Mouse (Mus musculus): ENCODE measurements at regions not wholly inside any gene's neighbourhood (a gene's known extent, or its start where the extent isn't known, plus 50 kb on each side); places are given as distances from the start of the nearest gene placed in this dataset.

GRCm38 (mm10) chr17:81221436-81221835 lies 156.6 kb upstream of the Thumpd2 start:
- no peak for TF ChIP-seq CTCF (conservative IDR thresholded peaks at IDR 0.05)
- DNase-seq (ENCODE audit: low spot score in 2 of 2): no peak
- Histone ChIP-seq H3K4me3 (no peak overlapping the region), H3K27ac (no peak overlapping the region)

- no peak for TF ChIP-seq CTCF (conservative IDR thresholded peaks at IDR 0.05)
- peak; percentile 13 to 62 for DNase-seq (ENCODE audit: low spot score in 2 of 2)
- no peak overlapping the region for H3K4me3 ChIP-seq
- H3K27ac ChIP-seq: no peak overlapping the region; the same call in 1 of the 2 replicates
Measured at GRCm38 (mm10) chr17:81214844-81215243, 150.0 kb upstream of the Thumpd2 start.

DNA sequence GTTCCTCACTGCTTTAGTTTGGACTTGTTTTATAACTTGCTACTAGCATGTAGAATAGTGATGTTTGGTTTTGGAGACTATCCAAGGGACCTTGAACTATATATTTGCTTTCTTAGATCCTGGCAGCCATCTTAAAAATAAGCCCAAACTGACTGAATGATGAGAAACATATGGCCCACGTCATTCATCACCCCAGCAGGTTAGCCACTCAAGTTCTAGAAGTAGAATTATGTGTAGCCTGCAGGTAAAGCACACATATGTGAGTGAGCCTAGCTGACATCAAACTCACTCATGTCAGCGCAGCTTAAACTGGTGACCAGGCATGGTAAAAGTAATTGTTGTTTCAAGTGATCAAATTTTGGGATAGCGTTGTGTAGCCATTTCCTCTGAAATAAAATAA lies 147.2 kb upstream of the Thumpd2 start:
- Histone ChIP-seq H3K4me3 (no peak overlapping the region), H3K27ac (no peak overlapping the region)
- no peak for DNase-seq (ENCODE audit: low spot score in 2 of 2)
- TF ChIP-seq CTCF (conservative IDR thresholded peaks at IDR 0.05): no peak

DNA sequence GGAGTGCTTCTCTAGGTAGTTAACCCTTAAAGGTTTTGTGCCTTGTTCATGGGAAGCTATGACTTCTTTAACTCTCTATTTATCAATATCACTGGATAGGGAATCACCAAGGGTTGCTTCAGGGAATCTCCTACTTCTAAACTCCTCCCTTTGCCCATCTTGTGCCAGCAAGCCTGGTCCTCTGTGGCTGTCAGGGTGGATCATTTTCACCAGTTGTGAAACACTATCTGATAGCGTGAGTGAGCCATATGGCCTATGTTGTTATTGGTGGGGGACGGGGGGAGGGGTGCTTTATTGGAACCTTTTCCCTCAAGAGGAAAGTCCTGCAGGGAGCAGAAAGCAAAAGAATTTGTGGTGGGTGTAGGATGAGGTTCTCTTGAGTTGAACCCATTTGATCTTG lies 145.5 kb upstream of the Thumpd2 start:
- no peak for TF ChIP-seq CTCF (conservative IDR thresholded peaks at IDR 0.05)
- no peak overlapping the region for H3K4me3 ChIP-seq
- no peak for DNase-seq (ENCODE audit: low spot score in 2 of 2)
- no peak overlapping the region for H3K27ac ChIP-seq

DNA sequence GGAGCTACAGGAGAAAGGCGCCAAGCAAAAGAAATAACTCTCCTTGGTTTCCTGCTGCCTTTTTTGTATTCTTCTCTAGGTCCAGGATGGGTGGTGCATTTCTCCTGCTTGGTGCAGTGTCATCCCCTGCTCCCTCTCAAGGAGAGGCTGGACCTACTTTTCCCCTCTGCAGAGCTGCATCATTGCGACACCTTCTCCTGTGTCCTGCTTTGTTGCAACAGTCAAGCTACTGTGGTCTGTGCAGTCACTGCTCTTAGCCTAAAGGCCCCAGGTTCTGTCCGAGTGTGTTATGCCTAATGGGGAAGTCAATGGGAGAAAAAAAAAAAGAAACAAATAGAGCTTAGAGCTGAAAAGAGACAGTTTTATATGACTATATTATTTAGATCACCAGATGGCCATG lies 144.4 kb upstream of the Thumpd2 start:
- TF ChIP-seq CTCF (conservative IDR thresholded peaks at IDR 0.05): no peak

GRCm38 (mm10) chr17:81201052-81201451 lies 136.2 kb upstream of the Thumpd2 start:
- no peak for TF ChIP-seq CTCF (conservative IDR thresholded peaks at IDR 0.05)
- H3K4me3 ChIP-seq: no peak overlapping the region
- DNase-seq (ENCODE audit: low spot score in 2 of 2): no peak
- H3K27ac ChIP-seq: no peak overlapping the region

More for the DNA sequence above, 144.4 kb upstream of the Thumpd2 start:
- no peak overlapping the region for H3K4me3 ChIP-seq
- DNase-seq (ENCODE audit: low spot score in 2 of 2): no peak
- no peak overlapping the region for H3K27ac ChIP-seq

DNA sequence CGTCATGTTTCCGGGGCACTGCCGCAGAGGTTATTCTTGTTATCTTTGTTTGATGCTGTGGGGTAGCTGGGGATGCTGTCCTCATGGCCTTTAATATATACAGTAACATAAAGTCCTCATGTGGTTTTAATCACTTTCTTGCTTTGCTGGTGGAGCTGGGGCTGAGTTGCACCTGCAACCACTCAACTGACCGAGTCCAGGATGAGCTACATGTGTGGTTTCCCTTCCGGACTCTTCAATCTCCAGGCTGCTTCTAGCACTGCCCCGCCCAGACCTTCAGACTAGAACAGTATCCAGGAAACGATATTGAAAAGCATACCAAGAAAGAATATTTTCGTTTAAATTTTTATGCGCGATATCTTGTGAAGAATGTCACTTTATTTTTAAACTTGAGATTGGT lies 129.1 kb upstream of the Thumpd2 start:
- Histone ChIP-seq H3K4me3 (no peak overlapping the region; the same call in 1 of the 2 replicates), H3K27ac (peak overlapping the region; percentile 56; the same call in 1 of the 2 replicates)
- no peak for TF ChIP-seq CTCF (conservative IDR thresholded peaks at IDR 0.05)
- no peak for DNase-seq (ENCODE audit: low spot score in 2 of 2)

DNA sequence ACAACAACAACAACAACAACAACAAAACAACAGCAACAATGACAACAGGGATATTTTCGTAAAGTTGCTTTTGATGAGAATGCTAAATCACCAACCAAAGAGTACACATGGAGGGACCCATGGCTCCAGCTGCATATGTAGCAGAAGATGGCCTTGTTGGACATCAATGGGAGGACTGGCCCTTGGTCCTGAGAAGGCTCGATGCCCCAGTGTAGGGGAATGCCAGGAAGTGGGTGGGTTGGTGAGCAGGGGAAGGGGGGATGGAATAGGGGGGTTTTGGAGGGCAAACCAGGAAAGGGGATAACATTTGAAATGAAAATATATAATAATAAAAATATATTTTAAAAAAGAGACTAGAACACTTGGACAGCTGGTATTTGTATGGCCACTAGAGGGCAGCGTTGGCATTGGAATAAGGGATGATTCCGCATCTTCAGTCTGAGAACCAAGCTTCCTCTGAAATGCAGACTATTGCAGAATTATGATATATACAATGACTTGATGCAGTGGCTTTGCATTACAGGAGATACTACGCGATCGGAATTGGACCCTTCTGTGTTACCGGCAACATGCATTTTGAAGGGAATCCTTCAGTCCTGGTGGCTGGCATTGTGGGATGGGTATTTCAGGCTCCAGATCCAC lies 128.5 kb upstream of the Thumpd2 start:
- Histone ChIP-seq H3K4me3 (peak overlapping the region; percentile 37; the same call in 1 of the 2 replicates), H3K27ac (peak overlapping the region; percentile 56)
- peak; percentile 63 to 81 for DNase-seq (ENCODE audit: low spot score in 2 of 2)
- TF ChIP-seq CTCF (conservative IDR thresholded peaks at IDR 0.05): peak; percentile 87

GRCm38 (mm10) chr17:81189996-81190395 lies 125.1 kb upstream of the Thumpd2 start:
- Histone ChIP-seq H3K27ac (no peak overlapping the region), H3K4me3 (no peak overlapping the region)
- peak; percentile 79 for TF ChIP-seq CTCF (conservative IDR thresholded peaks at IDR 0.05)
- DNase-seq (ENCODE audit: low spot score in 2 of 2): peak in 1 of 2 experiments; percentile 33

GRCm38 (mm10) chr17:81185685-81186084 lies 120.8 kb upstream of the Thumpd2 start:
- no peak for DNase-seq (ENCODE audit: low spot score in 2 of 2)
- Histone ChIP-seq H3K27ac (no peak overlapping the region), H3K4me3 (no peak overlapping the region)
- no peak for TF ChIP-seq CTCF (conservative IDR thresholded peaks at IDR 0.05)

DNA sequence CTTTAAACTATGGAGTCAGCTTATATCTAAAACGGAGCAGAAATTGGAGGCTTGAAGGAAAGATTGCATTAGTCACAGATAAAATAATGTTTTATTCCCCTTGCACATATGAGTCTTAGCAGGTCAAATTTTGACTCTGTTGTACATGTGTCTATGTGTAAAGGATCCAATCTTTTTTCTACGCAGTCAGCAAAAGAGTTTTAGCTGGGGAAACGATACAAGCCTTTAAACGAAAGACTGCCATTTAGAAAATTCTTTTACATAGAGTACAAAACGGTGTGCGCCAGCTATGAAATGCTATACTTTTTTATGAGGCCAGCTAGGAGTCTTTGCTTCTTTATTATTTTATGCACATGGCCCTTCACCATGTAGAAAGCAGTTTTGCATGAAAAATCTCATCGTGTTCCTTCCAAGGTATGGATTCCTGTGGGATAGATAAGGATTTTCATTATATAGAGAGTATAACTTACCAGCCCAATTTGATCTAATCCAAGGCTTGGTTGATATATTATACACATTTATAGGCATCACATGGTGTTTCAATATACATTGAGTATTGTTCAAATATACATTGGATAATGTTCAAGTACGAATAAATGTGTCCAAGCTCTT lies 116.0 kb upstream of the Thumpd2 start:
- TF ChIP-seq CTCF (conservative IDR thresholded peaks at IDR 0.05): no peak
- Histone ChIP-seq H3K27ac (no peak overlapping the region), H3K4me3 (no peak overlapping the region)
- DNase-seq (ENCODE audit: low spot score in 2 of 2): no peak

DNA sequence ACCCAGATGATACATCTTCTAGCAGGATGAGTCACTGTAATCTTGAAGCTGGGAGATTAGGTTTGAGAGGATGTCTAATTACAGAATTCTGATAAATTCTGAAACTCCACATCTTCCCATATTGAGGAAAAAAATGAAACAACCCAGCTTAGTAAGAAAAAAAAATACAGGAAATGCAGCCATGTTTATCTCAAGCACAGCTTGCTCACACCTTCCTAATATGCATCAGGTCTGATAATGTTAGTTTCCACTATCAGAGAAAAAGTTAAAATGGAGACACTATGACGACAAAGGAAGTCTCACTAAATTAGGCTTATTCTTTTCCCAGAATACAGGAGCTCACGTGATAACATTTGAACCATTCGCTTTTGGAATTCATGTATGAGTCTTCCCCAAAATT lies 111.4 kb upstream of the Thumpd2 start:
- H3K27ac ChIP-seq: no peak overlapping the region
- no peak for DNase-seq (ENCODE audit: low spot score in 2 of 2)
- no peak overlapping the region for H3K4me3 ChIP-seq
- no peak for TF ChIP-seq CTCF (conservative IDR thresholded peaks at IDR 0.05)

GRCm38 (mm10) chr17:81175877-81176276 lies 111.0 kb upstream of the Thumpd2 start:
- no peak for TF ChIP-seq CTCF (conservative IDR thresholded peaks at IDR 0.05)
- Histone ChIP-seq H3K4me3 (no peak overlapping the region), H3K27ac (no peak overlapping the region)
- DNase-seq (ENCODE audit: low spot score in 2 of 2): no peak

GRCm38 (mm10) chr17:81172943-81173342 lies 108.1 kb upstream of the Thumpd2 start:
- Histone ChIP-seq H3K27ac (no peak overlapping the region), H3K4me3 (no peak overlapping the region)
- TF ChIP-seq CTCF (conservative IDR thresholded peaks at IDR 0.05): no peak
- DNase-seq (ENCODE audit: low spot score in 2 of 2): no peak

Data from layer of hippocampus, adult 2 months (tissue).